Mouse (Mus musculus) retina, embryonic 14.5 days (tissue): ENCODE results near the gene Pacsin2.
"Not testable (repeated sequence)": the region's sequence is repeated elsewhere in the genome, so short reads cannot be mapped to it uniquely, and the experiment has no call there.

Experiments
- DNase-seq: peaks from one replicate; pipeline ENCODE4 v3.0.0-alpha.2; 2015; ENCODE audit warnings: low spot score

The Pacsin2 gene

DNA sequence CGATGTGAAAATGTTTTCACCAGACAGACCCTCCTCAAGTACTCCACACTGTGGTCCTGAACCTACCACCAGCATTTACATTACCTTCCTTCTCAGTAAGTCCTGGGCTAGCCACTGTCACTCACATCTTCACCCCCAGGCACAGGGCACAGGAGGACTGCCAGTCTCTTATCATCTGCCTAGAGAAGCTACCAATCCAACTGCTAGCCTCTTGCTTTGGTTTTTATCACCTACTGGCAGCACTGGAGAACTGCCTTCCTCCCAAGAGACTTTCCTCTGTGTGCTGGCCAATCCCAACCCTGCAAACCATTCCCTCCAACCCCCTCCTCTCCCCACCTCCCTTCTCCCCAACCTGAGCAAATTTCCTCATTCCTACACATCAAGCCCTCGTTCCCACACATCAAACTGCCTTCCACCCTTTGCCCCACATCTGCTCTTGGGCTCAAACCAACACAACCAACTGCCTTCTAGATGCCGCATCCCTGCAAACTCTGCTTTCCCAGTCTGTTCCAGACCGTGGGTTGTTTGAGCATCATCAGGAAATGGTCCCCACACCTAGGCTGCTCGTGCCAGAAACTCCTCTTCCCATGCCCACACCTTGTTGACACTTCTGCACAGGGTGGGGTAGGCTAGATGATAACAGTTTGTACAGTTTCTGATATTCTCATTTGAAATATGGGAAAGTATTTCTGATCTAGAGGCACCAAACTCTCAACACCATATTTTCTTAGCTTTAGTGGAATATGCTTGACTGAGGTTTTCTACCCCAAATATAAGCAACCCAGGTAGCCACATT lies 40.6 kb downstream of the Pacsin2 start:
- no peak for DNase-seq

DNA sequence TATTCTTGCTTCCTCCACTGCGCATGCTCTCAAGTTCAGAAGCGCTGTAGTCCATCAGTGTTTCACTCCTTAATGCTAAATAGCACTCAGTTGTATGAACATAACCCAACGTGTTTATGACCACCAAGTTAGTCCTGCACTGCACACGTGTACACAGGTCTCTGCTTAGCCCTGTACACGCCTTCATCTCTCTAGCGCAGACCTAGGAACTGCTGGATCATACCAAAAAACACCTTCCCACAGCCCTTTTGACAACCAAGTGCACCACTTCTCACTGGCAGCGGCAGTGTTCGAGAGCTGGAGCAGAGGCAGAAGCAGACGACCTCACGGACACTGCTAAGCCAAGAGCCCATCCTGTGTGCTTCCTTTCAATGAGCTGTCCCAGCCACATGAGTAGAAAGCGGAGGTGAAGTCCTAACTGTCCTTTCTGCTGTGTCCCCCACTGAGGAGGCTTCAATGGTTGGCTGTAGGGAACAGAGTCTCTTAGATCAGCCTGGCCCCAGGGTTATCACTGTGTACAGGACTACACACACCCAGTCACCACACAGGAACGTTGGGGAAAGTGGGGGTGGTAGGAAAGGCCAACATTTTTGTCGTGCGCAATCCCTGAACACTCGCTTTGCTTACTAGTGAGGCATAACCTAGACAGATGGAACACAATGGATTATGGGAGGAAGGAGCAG lies 42.0 kb downstream of the Pacsin2 start:
- no peak for DNase-seq

DNA sequence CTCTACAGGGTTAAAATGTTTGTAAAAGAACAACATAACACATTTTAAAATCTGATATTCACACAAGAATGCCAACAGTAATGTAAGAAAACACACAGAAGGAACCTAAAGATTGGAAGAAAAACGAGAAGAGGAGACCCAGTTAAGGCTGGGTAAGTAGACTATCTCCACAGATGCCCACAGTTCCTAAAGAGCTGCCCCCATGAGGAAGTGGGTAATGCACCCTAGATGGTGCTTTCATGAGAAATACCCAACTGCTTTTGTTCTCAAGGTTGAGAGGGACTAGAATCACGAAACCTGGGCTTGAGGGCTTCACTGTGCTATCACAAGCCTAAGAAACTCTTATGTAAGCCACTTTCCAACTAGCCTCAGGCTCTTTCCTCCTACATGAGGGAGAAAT lies 44.8 kb downstream of the Pacsin2 start:
- DNase-seq, result no peak

DNA sequence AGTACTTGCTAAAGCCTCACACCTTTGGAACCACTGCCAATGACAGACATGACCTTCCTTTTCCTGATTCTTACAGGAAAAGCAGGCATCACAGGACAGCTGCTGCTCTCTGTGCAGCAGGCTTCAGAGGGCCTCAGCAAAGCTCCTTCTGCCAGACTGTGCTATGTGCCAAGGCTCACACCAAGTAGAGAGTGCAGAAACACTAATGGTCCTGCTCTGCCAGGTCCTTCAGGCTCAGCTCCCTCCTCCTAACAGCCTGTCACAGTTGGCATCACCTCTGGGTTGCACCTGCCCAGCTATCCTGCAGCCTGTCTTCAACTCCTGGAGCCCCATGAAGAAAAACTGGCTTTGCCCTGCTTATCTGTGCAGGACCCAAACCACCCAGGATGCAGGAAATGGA lies 45.7 kb downstream of the Pacsin2 start:
- no peak for DNase-seq

DNA sequence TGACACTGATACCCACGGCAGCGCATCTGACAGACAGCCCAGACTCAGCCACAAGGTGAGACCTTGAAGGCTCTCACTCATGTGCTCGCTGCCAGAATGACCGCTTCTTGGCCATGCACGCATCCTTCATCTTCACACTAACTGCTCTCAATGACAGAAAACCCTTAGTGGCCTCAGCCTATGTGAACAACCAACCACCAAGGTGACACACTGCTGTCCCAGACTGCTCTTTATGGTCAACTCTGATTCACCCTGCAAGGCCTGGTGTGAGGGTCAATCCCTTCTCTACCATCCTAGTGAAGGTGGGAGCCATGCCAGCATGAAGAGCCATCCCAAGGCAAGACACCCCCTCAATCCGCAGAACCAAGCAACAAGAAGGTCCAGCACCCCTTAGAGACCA lies 46.5 kb downstream of the Pacsin2 start:
- DNase-seq, result no peak

DNA sequence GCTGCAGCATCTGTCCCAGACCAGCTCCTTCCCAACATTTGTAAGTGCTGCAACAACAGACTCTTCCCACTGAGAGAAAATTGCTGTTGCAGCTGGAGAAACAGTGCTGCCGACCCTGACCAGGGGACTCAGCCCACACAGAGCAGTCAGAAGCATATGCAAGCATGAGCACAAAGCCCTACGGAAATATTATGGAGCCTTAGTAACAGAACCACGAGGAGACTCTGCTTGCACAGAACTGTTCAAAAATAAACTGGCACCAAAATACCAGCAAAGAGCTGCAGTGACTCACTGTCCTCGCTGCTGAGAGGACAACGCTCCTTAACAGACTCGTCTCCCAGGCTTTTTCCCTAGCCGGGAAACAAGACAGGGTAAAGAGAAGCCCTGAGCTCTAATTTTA lies 47.0 kb downstream of the Pacsin2 start:
- no peak for DNase-seq

DNA sequence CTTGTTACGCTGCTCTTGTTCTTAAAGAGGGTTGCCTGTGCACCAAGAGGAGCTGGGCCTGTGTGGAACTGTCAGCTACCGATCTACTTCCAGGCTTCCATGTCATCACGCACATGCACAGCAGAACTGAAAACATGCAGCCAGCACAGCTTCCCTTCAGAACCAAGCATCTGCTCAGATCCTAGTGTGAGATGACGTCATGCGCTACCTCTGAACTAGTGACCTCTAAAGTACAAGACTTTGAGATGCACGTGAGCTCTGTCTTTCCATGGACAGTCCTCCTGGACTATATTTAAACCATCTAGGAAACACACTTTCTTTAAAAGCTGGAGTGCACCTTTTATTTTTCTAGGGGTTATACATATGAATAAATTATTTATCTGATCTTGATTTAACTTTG lies 49.0 kb downstream of the Pacsin2 start:
- no peak for DNase-seq

DNA sequence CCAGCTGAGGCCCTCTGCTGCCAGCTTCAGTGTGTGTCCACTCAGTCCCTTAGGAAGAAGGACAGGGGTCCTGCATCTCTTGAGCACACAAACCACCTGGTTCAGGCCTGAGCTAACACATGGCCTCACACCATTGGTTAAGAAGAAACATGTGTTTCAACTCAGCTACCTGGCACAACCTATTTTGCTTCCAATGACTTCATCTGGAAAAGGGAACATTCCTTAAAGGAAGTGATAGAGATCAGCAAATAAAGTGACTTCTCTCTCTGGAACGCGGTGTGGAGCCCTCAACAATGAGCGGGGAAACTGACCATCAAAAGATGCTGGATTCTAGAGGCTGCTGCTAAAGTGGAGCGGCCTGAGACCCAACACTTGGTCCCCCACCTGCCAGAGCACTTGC lies 52.8 kb downstream of the Pacsin2 start:
- DNase-seq, result no peak

DNA sequence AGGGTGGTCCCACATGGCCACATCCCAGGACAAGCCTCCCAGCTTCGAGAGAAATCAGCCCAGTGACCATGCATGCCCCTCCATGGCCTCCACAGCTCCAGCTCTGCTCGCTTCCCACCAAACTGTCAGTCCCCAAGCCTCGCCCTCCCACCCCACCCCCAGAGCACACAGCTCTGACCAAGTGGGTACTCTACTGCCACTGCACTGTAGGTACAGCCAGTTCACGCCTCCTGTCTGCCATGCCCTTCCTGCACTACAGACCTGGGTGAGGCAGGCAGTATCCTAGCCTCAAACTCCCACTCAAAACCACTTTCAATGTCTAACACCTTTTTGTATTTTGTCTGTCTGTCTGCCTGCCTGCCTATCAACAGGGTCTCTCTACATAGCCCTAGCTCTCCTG lies 53.7 kb downstream of the Pacsin2 start:
- no peak for DNase-seq

DNA sequence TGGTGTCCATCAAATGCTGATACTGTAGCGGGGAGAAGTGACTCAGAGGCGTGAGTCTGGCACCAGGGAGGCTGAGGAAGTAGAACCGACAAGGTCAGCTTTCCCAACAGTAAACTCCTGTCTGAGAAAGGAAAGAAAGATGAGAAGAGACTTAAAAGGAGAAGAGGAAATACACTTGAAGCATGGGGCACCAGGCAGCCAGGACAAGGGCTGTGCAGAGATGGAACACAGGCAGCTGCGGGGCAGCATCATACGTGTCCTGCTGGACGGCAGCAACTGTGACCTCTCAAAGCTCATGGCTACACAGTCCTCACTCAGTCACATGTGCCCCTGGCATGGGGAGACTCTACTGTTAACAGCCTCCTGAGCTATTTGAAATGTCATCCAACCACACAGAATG lies 54.1 kb downstream of the Pacsin2 start:
- no peak for DNase-seq

DNA sequence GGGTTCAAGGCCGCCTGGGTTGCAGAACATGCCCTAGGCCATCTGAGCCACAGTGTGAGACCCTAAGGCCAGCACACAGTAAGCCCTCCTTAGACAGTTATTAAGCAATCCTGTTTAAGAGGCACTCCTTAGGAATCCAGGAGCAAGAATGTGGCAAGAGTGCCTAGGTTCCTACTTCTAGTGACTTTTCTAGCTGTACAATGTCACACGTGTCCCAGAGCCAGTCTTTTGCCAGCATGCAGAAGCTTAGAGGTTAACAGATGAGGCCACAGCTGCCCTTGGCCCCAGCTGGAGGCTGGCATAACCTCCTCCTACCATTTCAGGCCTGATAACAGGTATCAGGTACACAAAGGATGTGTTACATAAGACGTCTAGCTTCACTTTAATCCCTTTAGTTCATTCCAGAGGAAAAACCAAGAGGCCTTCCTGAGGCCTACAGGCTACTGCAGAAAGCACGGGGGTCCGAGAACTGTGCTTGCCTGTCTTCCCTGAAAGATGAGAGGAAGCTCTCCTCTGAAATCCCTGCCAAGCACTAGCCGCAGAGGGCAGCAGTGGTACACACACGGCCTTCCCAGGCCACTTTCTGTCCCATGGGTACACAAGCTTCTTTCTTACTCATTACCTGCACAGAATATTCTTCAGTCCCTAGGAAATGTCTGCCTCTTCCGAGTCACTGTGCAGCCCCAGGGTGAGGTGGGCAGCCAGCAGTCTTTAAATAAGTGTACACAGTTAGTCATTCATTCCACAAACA lies 55.5 kb downstream of the Pacsin2 start:
- DNase-seq, result no peak

DNA sequence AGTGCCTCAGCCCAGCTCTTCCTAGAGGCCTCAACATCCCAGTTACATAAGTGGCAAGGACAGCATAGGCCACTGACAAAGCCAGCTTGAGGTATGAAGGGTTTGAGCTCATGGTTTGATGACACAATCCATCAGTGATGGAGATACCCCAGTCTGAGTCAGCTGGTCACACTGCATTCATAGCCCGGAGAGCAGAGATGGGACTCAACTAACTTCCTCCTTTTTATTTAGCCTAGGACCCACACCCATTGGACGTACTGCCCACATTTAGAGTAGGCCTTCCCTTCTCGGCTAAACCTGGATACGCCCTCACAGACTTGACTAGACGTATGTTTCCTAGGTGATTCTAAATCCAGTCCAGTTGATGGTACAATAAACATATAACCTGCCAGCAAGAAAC lies 56.2 kb downstream of the Pacsin2 start:
- no peak for DNase-seq

DNA sequence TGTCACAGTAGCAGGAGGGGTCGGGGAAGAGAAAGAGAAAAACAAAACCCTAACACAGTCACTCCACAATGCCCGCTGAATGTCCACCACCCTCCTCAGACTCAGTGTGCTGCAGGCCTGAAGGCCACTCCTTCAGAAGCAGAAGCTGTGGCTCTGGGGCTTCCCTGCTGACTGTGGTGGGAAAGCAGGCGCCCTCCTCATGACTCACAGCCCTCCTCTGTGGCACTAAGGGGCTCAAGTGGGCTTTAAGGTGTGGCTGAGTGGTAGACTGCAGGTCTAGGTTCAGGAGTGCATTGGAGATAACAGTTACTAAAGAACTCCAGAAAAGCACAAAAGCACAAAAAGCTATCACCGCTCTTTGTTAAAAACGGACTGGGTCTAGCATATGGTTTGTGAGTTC lies 56.9 kb downstream of the Pacsin2 start:
- no peak for DNase-seq

DNA sequence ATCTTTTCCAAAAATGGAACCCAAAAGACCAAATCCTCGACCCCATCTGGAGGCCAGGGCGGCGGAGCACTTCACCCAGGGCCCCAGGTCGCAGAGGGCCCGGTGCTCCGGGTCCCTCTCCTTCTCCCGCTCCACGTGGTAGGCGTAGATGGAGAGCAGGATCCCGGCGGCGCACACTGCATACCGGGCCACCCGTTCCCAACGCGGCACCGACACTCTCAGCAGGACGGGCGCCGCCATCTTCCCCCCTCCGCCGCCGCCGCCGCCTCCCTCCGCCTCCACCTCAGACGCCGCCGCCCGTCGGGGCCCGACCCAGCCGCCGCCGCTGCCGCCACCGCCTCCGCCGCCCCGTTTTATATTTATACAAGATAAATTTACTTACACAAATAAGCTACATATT lies 58.5 kb downstream of the Pacsin2 start:
- not testable (repeated sequence) for DNase-seq

DNA sequence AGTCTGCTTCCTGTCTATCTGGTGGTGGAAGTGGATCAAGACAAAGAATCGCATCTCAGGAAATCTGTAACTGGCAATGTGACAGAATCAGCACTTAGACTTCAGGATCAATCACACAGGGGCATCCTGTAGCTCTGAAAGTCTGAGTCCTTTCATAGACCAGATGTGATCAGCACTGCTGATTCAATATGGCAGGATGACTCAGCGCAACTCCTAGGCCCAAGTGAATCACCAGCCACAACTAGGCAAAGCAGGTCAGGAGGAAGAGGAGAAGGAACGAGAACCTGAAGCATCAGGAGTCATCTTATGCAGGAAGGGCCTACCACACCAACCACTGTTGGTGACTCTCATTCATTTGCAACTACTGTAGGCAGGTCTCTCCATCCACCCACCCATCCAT lies 60.4 kb downstream of the Pacsin2 start:
- DNase-seq, result no peak

DNA sequence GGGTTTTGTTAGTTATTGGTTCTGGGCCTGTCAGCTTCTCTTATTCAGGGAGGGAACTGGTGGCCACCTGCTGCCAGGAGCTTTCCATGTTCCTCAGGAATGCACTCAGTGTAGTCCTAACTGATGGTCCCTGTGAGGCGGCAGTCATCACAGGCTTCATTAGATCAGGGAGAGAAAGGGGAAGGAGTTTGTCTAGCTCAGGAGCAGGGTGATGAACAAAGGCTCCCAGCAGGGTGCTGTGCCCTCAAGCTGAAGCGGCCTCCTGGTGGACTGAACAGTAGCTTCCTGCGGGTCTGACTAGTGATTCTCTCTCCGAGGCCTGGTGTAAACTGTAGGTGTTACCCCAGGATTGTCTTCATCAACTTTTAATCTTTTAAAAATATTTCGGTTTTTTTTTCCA lies 61.4 kb downstream of the Pacsin2 start:
- peak; percentile 47 for DNase-seq

DNA sequence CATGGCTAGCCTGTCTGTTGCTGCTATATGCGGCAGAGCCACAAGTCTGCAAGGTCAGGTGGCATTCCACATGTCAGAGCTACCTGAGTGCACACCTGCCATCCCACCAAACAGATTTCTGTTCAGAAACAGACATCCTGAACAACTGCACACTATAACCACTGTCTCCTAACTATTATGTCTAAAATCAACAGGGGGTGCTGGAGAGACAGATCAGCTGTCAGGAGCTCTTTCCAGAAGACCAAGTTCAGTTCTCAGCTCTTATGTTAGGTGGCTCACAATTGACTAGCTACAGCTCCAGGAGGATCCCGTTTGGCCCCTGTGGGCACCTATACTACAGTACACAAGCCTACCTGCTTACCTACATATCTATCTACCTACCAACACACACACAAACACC lies 71.7 kb downstream of the Pacsin2 start:
- DNase-seq, result peak; percentile 18

DNA sequence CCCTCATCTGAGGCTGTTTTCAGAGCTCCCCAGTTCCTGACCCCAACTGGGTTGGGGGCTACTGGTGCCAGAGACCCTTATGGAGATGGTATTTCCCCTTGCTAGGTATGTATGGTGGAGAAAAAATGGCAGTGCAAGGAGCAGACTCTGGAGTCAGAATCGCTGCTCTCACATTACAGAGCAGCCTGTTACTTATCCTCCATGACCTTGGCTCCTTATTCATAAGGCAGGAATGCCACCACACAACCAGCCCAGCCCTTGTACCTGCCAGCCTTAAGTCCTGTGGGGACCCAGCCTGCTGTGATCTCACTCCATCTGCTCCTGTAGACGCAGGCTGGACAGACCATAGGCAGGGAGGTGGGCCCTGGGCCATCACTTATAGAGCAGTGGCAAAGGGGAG lies 76.5 kb downstream of the Pacsin2 start:
- no peak for DNase-seq

DNA sequence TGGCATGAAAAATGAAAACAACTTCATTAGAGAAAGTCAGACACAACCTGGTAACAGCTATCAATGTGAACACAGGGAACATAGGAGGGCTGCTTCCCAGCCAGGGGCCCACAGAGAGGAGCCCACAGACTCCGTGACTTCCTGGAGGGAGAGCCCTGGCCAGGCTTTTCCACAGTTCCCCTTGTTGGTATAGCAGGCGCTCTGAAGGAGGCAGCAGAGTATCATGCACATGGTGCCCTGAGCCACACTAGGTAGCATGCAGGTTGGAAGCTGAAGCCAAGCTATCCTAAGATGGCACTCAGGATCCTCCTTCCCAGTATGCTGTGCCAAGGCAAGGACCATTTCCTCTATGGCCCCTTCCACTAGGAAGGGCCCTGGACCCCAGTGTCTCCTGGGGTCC lies 80.8 kb downstream of the Pacsin2 start:
- DNase-seq, result no peak

DNA sequence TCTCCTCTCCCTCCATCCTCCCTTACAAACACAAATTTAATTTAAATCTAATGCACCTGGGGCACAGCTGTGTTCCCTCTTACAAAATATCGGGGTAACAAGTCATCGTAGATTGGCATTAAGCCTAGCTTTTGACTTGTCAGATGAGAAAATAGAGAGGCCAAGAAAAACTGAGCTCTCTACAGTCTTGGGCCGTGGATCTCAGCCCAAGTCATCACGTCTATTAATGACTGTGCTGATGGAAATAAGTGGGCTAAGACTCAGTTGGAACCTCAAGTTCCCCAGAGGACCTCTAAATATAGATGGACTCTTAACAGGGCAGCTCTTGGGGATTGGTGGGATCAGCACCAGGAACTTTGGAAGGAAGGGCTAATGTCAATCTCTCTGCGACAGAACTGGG lies 81.3 kb downstream of the Pacsin2 start:
- DNase-seq, result no peak

DNA sequence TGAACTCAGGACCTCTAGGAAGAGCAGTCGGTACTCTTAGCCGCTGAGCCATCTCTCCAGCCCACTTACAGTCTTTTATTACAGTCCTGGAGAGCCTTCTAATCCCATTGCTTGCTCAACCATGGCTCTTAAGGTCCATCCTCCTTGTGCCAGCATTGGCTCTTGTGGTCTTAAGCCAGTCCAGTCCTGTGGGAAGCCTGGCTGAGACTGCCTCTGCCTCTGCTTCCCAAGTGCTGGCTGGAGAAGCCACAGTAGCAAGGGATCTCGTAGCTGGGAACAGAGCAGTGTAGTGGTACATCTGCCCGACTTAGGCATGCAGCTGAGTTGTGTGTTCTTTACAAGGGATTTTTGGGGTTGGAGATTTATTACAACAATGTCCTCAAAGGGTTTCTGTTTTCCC lies 81.9 kb downstream of the Pacsin2 start:
- DNase-seq, result no peak

DNA sequence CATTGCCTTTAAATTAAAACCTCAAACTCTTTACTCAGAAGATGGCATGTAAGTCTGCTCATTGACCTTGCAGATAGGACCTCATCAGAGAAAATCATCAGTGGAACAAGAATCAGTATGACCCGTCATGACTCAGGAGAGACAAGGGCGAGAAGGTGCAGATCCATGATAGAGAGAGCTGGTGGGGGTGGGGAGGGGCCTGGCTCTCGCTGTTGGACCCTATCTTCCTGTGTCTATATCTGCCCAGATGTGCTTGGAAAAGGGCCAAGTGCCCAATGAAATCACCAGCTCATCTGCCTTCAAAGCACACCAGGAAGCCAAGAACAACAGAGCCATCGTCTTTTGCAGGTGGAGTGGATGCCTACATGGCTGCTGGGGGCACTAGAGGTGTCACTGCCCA lies 87.3 kb downstream of the Pacsin2 start:
- DNase-seq, result no peak

DNA sequence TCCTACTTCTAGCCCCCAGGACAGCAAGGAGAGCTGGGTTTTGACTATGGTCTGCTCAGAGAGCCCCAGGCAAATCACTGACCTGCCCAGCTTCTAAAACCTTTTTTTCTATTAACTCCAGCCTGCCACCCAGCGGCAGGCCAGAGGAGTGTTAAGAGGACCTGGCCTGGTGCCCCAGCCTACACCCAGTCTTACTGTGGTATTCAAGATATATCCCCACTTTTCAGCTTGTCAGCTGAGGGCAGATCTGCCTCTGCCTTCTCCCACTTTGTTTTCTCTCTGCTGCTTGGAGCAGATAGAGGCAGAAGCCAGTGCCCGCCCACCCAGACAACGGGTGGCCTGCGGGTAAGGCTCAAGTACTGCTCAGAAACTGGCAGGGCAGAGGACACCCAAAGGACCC lies 89.3 kb downstream of the Pacsin2 start:
- DNase-seq, result peak; percentile 74
